Mouse (Mus musculus) heart, postnatal 10 days (tissue): ENCODE results near the gene Morc2a. TPM values are rescaled to one million over a fixed set of nuclear protein-coding genes. Genes with fewer than 3 reads are reported as not detected.
A peak's percentile ranks its signal among the peaks of the same experiment; 100 is the strongest.

Experiments
- DNase-seq, 2 experiments: peaks; one replicate each; pipeline ENCODE4 v3.0.0; 2021
- intact Hi-C: fragments of 180-260 bp; cut with DNase I; formaldehyde crosslinking; loops from one replicate; pipeline ENCODE4 v1.15.1; 2025
- total RNA-seq, 2 experiments: library from RNA; stranded (reverse); gene quantifications; 2 replicates each; pipeline ENCODE4 v1.2.3; 2021

Gene Morc2a
- total RNA-seq, 2 experiments from 2014 or later: 28.9 to 36.8 TPM

DNA sequence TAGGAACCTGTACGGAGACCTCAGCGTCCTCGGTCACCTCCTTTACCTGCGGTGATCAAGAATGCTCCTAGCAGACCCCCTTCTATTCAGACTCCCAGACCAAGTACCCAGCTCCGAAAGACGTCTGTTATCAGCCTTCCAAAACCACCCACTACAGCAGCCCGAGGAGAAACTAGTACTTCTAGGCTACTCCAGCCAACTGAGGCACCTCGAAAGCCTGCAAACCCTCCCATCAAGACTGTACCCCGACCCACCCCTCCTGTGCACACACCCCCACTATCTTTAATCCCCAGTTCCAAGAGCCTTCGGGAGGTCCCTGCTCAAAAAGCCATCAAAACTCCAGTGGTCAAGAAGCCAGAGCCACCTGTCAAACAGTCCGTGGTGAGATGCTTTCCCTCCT, 34.7 kb downstream of the Morc2a start:
- no peak for DNase-seq
- intact Hi-C loops: no loop called here

DNA sequence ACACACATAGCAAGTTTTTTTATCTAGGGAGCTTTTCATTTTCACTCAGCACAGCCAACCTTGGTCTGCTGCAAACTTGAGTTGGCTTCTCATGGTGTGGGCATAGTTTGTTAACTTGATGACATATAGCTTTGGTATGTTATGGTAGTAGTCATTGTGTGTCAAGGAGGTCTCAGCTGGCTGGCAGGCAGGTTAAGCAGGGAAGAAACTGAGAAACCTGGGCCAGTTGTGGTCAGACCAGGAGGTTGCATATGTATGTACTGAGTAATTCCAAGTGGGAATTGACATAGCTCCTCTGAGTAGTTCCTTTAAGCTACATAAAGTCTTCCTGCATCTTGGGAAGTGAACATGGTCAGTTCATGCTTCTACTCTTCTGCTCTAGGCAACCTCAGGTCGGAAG, 35.2 kb downstream of the Morc2a start:
- no peak for DNase-seq
- intact Hi-C loops: no loop called here

DNA sequence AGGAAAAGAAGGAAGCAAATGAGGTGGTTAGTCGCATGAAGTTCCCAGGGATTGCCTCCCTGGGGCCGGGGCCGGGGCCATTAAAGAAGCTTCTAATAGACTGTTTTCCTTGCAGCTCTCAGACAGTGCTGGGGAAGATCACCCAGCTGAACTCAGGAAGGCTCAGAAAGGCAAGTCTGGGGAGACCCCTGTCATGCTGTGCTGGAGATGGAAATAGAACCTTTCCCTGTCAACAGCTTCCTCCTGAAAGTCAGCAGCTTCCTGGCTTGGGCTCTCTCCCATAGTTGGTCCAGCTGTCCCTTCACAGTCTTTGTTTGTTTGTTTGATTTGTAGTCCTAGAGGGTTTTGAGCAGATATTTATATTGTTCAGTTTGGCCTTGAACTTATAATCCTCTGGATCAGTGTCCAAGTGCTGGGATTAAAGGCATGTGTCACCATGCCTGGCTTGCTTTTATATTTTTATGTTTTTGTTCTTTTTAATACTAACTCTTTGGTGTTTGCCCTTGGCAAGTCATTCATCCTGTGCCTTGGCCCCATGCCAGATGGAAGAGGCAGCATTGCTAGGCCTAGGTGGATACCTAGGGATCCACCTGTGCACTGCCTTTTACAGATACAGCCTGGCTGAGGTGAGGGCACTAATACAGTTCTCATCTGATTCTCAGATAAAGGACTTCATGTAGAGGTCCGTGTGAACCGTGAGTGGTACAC, 35.9 kb downstream of the Morc2a start:
- intact Hi-C loops: no loop called here

DNA sequence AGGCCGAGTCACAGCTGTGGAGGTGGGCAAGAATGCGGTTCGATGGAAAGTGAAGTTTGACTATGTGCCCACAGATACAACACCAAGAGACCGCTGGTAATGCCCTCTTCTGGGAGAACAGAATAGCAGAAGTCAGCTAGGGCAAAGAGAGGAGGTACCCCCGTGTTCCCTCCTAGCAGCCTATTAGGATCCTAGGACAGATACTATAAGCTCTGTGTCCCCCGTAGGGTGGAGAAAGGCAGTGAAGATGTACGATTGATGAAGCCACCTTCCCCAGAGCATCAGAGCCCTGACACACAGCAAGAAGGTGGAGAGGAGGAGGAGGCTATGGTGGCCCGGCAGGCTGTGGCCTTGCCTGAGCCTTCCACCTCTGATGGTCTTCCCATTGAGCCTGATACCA, 36.4 kb downstream of the Morc2a start:
- intact Hi-C loops: no loop called here
- DNase-seq: no peak

More for the DNA sequence above, 35.9 kb downstream of the Morc2a start:
- no peak for DNase-seq

DNA sequence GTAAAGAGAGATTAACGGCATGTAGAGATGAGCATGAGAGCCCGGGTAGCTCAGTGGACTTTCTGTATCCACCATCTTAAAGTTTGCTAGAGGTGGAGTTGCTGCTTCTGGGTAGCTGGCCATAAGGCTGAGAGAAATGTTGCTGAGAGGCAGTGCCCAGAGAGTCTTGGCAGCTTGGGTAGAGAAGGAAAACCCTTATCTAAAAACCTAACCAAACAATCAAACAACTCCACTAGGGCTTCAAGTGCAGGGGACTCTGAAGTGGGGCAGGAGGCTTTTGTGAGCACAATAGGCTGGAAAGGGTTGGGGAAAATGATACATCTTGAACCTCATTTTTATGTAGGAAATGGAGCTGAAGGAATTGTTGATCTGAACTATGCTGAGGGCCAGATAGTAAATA, 37.3 kb downstream of the Morc2a start:
- intact Hi-C loops: no loop called here
- no peak for DNase-seq

DNA sequence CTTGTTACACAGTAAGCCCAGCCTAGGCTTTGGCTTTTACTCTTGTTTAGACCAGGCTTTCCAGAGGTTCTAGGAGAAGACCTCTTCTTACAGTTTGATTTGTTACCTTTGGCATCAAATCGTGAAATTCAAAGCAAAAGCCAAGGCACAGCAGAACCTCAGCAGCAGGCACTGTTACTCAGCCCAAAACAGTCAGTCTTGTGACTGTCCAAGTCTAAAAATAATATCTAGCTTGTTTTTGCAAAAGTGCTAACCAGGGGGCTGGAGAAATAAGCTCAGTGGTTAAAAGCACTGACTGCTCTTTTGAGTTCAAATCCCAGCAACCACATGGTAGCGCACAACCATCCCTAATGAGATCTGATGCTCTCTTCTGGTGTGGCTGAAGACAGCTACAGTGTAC, 37.9 kb downstream of the Morc2a start:
- DNase-seq: no peak
- intact Hi-C loops: no loop called here

DNA sequence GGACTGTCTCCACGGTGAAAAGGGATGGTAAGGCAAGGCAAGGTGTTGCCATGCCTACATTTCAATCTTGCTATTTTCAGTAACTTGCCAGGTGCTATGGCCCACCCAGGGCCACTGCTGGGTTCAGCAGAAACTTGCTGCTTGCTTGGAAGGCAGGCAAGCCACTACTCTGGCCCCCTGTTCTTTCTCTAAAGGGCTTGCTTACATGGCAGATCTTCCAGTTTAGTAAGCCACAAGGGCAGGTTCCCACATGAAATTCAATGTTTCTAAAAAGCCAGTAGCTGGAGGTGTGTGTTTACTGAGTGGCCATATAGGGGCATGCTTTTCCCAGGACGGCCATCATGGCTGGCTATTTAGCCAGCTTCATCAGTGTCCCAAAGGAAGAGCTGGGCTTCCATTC, 42.8 kb downstream of the Morc2a start:
- intact Hi-C loops: no loop called here
- no peak for DNase-seq

DNA sequence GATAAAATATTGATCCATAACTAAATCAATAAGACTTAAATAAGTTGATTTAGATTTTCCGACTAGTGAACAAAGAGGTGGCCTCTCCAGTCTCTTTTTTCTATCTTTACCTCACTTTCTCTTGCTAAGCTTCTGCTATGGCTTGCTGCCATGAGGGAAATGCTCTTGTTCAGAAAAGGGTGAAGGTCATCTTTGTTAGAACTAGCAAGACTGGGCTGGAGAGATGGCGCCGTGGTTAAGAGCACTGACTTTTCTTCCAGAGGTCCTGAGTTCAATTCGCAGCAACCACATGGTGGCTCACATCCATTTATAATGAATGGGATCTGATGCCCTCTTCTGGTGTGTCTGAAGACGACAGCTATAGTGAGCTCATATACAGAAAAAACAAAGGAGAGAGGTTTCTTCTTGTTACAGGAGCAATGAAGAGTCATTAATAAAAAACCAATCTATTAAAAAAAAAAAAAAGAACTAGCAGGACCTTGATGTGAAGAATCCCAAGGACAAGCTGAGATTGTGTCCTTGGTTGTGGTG, 47.2 kb downstream of the Morc2a start:
- intact Hi-C loops: loop anchor here (5.0 kb wide), 1 partner anchor 91 kb away; no protein-coding TSS in a partner anchor

DNA sequence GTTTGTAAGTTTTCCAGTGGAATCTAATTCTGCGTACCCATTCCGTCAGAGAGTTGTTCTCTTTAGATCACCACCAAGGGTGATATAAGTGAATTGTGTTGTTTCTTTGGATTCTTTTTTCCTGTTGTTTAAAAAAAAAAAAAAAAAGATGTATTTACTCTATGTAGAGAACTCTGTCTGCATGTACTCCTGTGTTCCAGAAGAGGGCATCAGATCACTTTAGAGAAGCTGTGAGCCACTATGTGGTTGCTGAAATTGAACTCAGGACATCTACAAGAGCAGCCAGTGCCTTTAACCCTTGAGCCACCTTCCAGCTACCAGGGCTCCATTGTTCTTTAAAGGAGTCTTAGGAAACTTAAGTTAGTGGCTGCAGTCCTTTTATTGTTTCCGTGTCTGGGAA, 48.5 kb downstream of the Morc2a start:
- intact Hi-C loops: loop anchor here (5.0 kb wide), 1 partner anchor 90 kb away; no protein-coding TSS in a partner anchor
- DNase-seq: no peak

More for the DNA sequence above, 47.2 kb downstream of the Morc2a start:
- no peak for DNase-seq

DNA sequence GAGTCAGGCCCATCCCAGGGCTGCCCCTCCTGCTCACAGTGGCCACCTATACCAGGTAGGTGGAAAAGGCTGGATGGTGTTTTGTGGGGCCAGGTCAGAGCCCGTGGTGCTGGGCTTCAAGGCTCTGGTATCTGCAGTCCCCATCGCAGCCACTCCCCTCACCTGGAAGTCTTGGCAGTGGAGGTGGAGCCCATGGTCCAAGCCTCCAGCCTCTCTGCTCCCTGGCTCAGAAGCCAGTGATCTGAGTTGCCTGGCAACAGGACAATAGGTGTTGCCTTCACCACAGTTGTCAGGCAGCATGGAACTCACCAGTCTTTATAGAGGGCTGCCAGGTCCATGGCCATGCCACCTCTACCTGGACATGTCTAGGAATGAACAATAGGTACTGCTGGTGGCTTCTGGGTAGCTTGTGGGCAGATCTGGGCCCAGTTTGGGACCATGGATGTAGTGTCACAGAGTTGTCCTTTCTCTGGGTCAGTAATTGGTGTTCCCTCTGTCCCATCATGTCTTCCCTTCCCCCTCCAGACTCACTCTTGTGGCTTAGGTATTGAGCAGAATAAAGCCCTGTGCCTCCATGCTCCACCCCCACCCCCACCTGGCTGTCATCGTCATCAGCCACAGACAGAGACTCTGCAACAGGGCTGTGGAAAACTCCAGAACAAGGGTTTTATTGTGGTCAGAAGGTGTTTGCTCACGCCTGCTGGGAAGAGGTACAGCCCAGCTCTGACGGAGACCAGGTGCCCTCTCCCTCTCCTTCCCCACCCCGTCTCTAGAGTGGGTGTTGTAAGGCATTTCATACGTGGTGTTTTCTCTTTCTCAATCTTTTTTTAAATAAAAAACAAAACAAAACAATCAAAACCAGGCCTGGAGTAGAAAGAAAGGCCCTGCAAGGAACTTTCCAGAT, 54.4 kb downstream of the Morc2a start:
- no peak for DNase-seq
- intact Hi-C loops: no loop called here

DNA sequence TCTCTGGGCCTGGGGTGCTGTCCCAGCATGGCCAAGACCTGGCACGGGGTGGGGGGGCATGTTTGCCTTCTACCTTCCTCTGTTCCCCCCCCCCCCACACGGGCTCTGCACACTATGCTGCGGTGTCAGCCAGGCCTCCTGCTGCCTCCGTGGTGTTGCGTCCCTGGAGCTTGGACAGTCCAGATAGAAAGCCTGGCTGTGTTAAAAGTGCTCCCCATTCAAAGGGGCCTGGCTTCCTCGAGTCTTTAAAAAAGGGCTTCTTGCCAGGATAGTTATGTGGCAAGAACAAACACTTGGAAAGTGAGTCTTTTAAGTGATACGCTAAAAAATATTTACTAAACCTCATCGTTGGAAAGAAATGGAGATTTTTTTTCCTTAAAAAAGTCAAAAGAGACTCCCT, 55.4 kb downstream of the Morc2a start:
- no peak for DNase-seq
- intact Hi-C loops: no loop called here

DNA sequence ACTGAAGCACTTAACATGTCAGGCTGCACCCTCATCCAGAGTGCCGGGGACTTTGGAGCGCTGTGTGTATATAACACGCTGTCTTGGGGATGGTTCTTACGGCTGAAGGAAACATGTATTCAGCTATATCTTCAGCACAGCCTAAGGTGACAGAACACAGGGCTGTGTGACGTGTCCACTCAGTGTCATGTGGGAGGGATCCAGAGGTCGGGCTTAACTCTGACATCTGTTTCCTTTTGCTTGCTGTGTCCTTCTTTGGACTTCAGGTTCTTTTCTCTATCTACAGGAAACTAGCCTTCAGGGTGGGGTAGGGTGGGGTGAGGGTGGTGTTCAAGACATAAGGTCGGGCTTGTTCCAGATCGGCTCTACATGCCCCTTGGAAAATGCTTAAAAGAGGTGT, 58.1 kb downstream of the Morc2a start:
- DNase-seq: no peak
- intact Hi-C loops: no loop called here

DNA sequence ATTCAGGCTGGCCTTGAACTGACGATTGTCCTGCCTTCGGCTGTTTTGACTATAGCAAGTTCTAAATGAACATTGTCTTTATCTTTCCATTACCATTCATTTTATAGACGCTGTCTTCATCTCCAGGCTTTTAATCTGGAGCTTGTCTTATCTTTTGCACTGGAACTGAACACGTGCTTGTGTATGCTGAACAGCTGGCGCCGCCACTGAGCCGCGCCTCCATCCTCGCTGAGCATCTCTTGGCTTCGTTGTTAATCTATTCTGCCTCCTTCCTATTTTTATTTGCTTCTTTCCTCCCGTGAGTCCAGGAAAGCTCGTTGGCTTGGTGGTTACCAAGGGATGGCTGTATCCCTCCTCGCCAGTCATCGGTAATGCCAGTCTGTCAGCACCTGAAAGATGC, 61.2 kb downstream of the Morc2a start:
- intact Hi-C loops: loop anchor here (5.0 kb wide), 1 partner anchor 172 kb away; no protein-coding TSS in a partner anchor
- no peak for DNase-seq

DNA sequence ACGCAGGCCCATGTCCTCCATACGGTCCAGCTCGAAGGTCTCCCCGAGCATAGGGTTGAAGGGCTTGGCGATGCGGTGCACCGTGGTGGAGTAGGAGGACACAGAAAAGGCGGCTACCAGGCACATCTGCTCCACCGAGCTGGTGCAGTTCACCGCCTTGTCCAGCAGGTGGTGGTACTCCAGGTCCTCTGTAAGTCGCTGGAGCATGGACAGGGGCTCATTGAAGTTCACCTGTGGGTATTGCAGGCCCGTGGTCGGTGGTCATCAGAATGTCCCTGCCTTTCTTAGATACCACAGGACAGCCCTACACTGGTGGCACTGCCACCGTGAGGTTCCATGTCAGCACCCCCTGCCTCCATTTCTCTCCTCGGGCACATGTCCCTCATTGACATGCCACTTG, 65.5 kb downstream of the Morc2a start:
- peak; percentile 58 to 72 for DNase-seq
- intact Hi-C loops: loop anchor here (1.0 to 5.0 kb wide), 2 partner anchors 72 to 168 kb away; no protein-coding TSS in a partner anchor

DNA sequence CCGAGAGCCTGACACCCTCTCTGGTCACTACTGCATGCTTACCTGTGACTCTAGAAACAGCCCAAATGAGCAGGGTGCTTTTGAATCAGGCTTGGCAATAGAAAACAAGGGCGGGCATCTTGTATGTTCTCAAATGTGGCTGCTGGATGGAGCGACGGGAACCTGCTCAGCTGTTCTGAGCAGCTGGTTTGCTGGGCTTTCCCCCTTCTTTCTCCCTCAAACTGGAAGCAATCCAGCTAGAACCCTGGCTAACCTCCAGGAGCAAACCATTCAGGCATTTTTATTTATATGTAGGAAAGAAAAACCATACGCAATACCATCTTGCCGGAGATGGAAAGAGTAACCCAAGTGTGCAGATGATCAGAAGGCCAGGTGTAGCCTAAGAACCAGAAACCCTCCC, 67.7 kb downstream of the Morc2a start:
- intact Hi-C loops: no loop called here
- no peak for DNase-seq

DNA sequence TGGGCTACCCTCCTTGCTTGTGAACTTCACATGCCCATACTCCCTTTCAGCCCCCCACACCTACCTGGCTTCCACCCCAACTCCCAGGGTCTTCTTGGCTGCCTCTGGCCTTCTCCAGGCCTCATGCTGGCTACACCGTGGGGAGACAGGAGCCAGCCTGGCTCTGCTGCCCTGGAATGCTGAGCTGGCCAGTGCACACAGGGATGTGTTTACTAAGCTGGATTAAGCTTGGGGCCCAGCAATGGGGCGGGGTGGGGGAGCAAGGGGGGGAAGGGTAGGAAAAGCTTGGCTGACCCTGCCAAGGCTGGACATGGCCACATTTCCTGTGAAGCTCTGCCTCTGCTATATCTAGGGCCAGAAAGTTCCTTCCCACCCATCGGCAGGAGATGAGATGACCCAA, 73.0 kb downstream of the Morc2a start:
- no peak for DNase-seq
- intact Hi-C loops: no loop called here

DNA sequence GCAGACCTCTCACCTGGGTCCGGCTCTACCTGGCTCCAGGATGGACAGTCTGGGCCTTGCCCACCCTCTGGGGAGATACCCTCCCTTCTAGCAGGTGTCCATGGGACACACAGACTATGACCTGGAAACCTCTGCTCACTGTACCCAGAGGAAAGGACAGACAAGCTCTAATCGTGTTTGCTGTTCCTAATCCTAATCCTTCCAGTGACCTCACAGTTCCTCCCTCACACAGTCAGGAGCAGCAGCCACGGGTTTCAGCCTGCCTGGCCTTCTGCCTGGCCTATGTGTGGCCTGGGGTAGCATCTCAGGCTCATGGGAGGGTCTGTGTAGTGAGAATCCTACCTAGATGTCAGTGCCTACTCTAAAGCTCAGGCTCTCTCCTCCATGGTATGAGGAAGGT, 73.9 kb downstream of the Morc2a start:
- DNase-seq: no peak
- intact Hi-C loops: no loop called here

DNA sequence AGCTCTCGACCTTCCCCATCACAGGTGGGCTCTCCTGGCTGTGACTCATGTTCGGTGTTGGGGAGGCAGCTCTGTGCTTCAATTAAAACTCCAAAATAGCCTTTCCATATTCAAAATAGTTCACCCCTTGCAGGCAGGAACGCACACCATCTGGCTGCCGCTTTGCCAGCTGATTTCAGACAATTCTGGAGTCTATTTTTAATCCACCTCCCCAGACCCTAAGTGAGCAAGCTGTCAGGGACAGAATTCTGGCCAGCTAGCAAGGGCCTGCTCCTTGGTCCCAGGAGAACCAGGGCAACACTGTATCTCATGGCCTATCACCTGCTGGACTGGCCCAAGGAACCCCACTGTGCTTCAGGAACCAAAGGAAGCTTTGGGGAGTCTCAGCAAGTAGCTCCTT, 74.9 kb downstream of the Morc2a start:
- intact Hi-C loops: no loop called here
- DNase-seq: peak; percentile 5 to 6

DNA sequence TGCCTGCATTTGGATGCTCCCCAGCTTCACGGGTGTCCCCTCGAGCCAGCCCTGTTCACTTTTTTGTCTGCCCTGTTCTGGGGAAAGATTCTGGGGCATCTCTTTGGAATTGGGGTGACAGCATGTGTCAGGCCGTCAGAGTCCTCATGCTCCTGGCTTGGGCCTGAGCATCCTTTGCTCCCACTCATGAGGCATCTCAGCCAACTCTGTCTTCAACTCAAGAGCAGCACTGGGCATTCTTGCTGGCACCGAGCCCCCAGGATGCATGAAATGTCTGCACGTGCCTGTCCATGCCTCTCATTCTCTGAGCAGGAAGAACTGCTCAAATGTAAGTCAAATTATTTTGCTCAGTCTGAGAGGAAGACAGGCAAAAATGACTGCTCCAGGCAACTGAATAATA, 75.7 kb downstream of the Morc2a start:
- intact Hi-C loops: loop anchor here (5.0 kb wide), 1 partner anchor 43 kb away; no protein-coding TSS in a partner anchor

DNA sequence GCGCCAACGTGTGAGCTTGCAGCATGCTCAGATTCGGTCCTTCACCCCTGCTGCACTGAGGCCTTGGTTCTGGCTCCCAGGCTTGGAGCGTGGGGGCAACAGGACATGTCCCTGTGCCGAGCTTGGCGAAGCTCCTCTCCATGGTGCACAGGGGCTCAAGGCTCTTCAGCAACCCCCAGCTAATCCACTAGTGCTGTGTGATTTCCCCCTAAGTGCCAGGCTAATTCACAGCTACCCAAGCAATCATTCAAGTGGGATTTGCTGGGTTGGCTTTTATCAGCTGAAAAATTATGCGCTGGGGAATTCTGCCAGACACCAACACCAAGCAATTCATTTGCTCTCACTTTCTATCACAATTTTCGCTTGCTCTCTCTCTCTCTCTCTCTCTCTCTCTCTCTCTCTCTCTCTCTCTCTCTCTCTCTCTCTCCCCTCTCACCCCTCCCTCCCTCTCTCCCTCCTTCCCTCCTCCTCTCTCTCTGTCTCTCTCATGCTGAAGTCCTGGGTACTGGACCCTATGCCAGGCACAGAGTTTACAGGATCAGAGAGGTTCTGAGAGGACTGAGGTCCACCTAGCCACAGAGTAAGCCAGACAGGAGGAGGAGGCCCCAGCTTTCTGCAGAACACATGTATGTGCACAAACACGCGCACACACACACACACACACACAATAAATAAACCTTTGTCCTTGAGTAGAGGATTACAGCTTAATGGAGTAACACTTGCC, 76.5 kb downstream of the Morc2a start:
- no peak for DNase-seq
- intact Hi-C loops: loop anchor here (5.0 kb wide), 1 partner anchor 42 kb away; no protein-coding TSS in a partner anchor

More for the DNA sequence above, 75.7 kb downstream of the Morc2a start:
- no peak for DNase-seq
